Mouse (Mus musculus) limb, embryonic 10.5 days (tissue): Measurements from ENCODE around the gene Bbx. TPM values are rescaled to one million over a fixed set of nuclear protein-coding genes. Genes with fewer than 3 reads are reported as not detected.

ENCODE experiments used
- DNase-seq: peaks from one replicate; pipeline ENCODE4 v3.0.0-alpha.2; 2017; ENCODE audit warnings: low spot score
- H3K27ac ChIP-seq: fragments of 300-500 bp; sonication (generic); 2 replicates; pipeline ENCODE4 v1.5.1; 2016; ENCODE audit warnings: mild to moderate bottlenecking
- H3K27me3 ChIP-seq: fragments of 300-500 bp; sonication (generic); 2 replicates; pipeline ENCODE4 v1.6.1; 2016; ENCODE audit warnings: low read depth, mild to moderate bottlenecking; ENCODE audit not compliant: poor library complexity, severe bottlenecking
- H3K36me3 ChIP-seq: fragments of 300-500 bp; sonication (generic); 2 replicates; pipeline ENCODE4 v1.6.1; 2016; ENCODE audit warnings: mild to moderate bottlenecking, moderate library complexity
- H3K4me1 ChIP-seq: fragments of 300-500 bp; sonication (generic); 2 replicates; pipeline ENCODE4 v1.6.1; 2016
- H3K4me3 ChIP-seq: fragments of 300-500 bp; sonication (generic); 2 replicates; pipeline ENCODE4 v1.5.1; 2016; ENCODE audit warnings: mild to moderate bottlenecking, moderate library complexity
- H3K9me3 ChIP-seq: fragments of 300-500 bp; sonication (generic); replicated peaks from 2 replicates; pipeline ENCODE4 v1.6.1; 2016; ENCODE audit warnings: mild to moderate bottlenecking
- WGBS: fragments of 180-500 bp; shearing (Covaris S2); methylation state at CpG from one replicate; pipeline ENCODE4 v1.1.7; 2016; 5-methylcytosine and 5-hydroxymethylcytosine counted together
- polyA plus RNA-seq: library from polyadenylated mRNA; unstranded; fragments of >200 nt; fragmentation: Nextera tagmentation; extraction: Ambion mirVana; gene quantifications from 2 replicates; pipeline ENCODE4 v1.2.1, GENCODE M21; 2016

Gene Bbx
- polyA plus RNA-seq, 1 experiment from 2014 or later: 42.2 TPM

- WGBS: 90% methylated on average over 2 of the region's 2 CpGs
Measured at GRCm38 (mm10) chr16:50329684-50330083, 102.5 kb downstream of the Bbx start.

DNA sequence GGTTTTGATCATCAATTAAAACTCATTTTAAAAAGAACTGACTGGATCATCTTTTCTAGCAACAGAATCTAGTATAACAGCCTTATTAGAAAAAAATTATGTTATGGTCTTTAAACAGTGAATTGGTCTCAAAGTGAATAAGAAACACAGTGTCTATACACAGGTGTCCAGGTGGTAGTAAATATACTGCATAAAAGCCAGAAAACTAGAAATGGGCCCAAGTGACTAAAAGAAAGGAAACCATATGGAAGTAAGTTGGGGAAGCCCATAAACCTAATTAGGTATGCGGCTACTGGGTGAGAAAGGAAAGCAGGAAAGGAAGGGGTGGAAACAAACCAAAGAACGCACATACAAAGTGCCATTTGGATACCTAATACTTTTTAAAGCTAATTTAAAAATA, 107.4 kb downstream of the Bbx start:
- H3K4me1 ChIP-seq: no peaks in the 10 kb centered on the region
- no peaks in the 10 kb centered on the region for H3K27me3 ChIP-seq
- 82% methylated on average over 2 of the region's 2 CpGs for WGBS
- H3K36me3 ChIP-seq: 0 out of 2 replicates have a peak, but pooled peaks cover 2% of the 10 kb centered on the region
- no peaks in the 10 kb centered on the region for H3K9me3 ChIP-seq
- DNase-seq: no peak
- no peak overlapping the region for H3K27ac ChIP-seq
- no peak overlapping the region for H3K4me3 ChIP-seq

More at GRCm38 (mm10) chr16:50329684-50330083, 102.5 kb downstream of the Bbx start:
- Histone ChIP-seq H3K4me1 (no peaks in the 10 kb centered on the region), H3K36me3 (0 out of 2 replicates have a peak, but pooled peaks cover 2% of the 10 kb centered on the region), H3K27ac (no peak overlapping the region), H3K9me3 (no peaks in the 10 kb centered on the region), H3K27me3 (no peaks in the 10 kb centered on the region), H3K4me3 (no peak overlapping the region)
- DNase-seq: no peak

DNA sequence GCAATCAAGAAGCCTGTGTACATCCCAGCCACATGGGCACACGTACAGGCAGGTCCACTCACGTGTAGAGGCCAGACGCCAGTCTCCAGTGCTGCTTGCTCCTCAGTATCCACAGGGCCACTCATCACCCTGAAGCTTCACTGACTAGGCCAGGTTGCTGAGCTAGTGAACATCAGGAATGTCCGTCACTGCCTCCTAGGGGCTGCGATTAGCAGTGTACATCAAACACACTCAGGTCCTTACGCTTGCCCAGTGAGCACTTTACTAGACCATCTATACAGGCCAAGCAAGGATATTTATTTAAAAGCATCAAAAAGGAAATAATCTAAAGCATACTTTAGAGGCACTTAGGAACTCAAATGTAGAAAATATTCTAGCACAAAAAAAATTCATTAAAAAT, 107.9 kb downstream of the Bbx start:
- 90% methylated on average over 6 of the region's 6 CpGs for WGBS
- Histone ChIP-seq H3K27me3 (no peaks in the 10 kb centered on the region), H3K4me1 (no peaks in the 10 kb centered on the region), H3K4me3 (no peak overlapping the region), H3K9me3 (no peaks in the 10 kb centered on the region), H3K27ac (no peak overlapping the region), H3K36me3 (0 out of 2 replicates have a peak, but pooled peaks cover 2% of the 10 kb centered on the region)
- DNase-seq: no peak

- no peaks in the 10 kb centered on the region for H3K27me3 ChIP-seq
- H3K4me3 ChIP-seq: no peak overlapping the region
- H3K4me1 ChIP-seq: no peaks in the 10 kb centered on the region
- no peak overlapping the region for H3K27ac ChIP-seq
- DNase-seq: no peak
- no peaks in the 10 kb centered on the region for H3K36me3 ChIP-seq
- no peaks in the 10 kb centered on the region for H3K9me3 ChIP-seq
- 91% methylated on average over 3 of the region's 3 CpGs for WGBS
Measured at GRCm38 (mm10) chr16:50321368-50321767, 110.8 kb downstream of the Bbx start.

DNA sequence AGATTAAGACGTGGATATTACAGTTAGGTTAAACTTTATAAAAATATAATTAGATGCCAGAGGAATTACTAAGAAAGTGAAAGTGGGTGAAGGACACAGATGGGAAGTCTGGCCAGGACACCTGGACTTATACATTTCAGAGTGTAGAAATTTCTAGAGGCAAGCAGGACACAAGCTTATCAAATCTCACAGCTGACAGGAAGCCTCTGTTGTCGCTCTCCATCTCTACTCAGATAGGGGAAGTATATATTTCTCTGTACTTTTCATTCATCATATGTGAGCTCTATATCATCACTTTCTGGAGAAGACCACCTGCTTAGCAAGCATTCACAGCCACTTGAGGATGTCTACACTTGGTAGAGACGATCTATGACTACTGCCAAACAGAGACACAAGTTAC, 113.9 kb downstream of the Bbx start:
- H3K27ac ChIP-seq: no peak overlapping the region
- no peak for DNase-seq
- H3K9me3 ChIP-seq: no peaks in the 10 kb centered on the region
- no peak overlapping the region for H3K4me3 ChIP-seq
- H3K36me3 ChIP-seq: no peaks in the 10 kb centered on the region
- 90% methylated on average over 3 of the region's 3 CpGs for WGBS
- H3K27me3 ChIP-seq: no peaks in the 10 kb centered on the region
- H3K4me1 ChIP-seq: no peaks in the 10 kb centered on the region

GRCm38 (mm10) chr16:50315349-50315969, 116.7 kb downstream of the Bbx start:
- WGBS: 87% methylated on average over 1 of the region's 1 CpGs
- Histone ChIP-seq H3K27me3 (no peaks in the 10 kb centered on the region), H3K4me1 (no peaks in the 10 kb centered on the region), H3K4me3 (no peak overlapping the region), H3K9me3 (no peaks in the 10 kb centered on the region), H3K36me3 (no peaks in the 10 kb centered on the region), H3K27ac (no peak overlapping the region)
- DNase-seq: no peak

DNA sequence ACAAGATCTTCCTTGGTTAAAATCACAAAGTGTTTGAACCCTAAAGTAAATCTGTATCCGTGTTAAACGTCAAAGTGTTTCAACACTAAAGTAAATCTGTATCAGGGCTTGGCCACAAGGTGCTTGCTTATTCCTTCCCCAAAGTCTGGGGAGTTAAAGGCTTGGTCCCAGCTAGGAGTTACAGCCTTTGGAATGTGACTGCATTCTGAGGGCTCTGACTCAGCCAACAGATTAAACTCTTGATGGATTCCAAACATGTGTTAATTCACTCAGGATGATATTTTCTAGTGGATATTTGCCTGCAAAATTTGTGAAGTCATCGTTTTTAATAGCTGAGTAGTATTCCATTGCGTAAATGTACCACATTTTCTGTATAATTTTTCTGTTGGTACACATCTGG, 120.6 kb downstream of the Bbx start:
- Histone ChIP-seq H3K4me1 (no peaks in the 10 kb centered on the region), H3K36me3 (no peaks in the 10 kb centered on the region), H3K9me3 (no peaks in the 10 kb centered on the region), H3K4me3 (no peak overlapping the region), H3K27me3 (no peaks in the 10 kb centered on the region), H3K27ac (no peak overlapping the region)
- DNase-seq: no peak
- WGBS: 94% methylated on average over 4 of the region's 4 CpGs

DNA sequence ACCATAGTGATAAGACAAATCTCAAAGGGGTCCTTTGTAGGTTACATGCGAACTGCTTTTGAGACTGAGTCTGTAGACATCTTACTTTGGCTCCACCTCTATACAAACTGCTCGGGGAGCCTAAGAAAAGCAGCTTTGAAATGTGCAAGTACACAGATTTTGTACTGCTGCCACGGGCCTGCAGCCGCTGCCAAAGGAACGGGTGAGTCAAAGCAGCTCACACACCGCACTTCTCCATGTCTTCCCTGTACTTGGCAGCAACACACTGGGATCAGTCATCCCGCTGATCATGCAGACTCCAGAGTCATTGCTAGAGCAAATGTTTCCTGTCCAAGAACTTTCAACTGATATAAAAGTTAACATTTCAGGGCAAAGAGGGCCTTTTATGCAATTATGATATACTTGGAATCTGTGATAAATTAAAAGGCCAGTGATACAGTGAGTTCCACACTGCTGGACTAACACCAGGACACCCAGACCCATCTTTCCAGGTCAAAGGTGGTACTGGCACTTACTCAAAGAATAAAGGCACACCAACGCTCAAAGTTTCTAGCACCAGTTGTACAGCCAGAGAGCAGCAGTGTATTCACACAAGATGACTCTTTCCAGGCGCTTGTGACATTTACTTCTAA, 122.7 kb downstream of the Bbx start:
- Histone ChIP-seq H3K4me3 (no peak overlapping the region), H3K27me3 (no peaks in the 10 kb centered on the region), H3K4me1 (no peaks in the 10 kb centered on the region), H3K36me3 (no peaks in the 10 kb centered on the region), H3K27ac (no peak overlapping the region), H3K9me3 (no peaks in the 10 kb centered on the region)
- 90% methylated on average over 9 of the region's 9 CpGs for WGBS
- DNase-seq: no peak

DNA sequence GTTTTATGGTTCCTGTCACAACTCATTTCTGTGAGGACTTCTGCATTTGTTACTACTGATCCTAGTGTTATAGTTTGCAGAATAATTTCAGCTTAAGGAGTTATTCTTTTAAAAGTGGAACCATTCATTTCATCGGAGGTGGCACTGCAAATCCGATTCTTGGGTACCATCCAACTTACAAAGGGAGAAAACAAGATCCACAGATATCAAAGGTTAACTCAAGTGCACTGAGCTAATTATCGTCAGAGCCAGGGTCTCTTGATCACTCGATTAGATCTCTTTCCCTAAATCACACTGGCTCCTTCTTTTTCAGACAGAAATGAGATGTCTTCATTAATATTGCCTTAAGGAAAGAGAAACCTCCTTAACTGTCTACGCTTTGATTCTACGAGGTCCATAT, 123.9 kb downstream of the Bbx start:
- Histone ChIP-seq H3K36me3 (no peaks in the 10 kb centered on the region), H3K27ac (no peak overlapping the region), H3K4me3 (no peak overlapping the region), H3K4me1 (no peaks in the 10 kb centered on the region), H3K9me3 (no peaks in the 10 kb centered on the region), H3K27me3 (no peaks in the 10 kb centered on the region)
- no peak for DNase-seq
- WGBS: 86% methylated on average over 6 of the region's 6 CpGs

DNA sequence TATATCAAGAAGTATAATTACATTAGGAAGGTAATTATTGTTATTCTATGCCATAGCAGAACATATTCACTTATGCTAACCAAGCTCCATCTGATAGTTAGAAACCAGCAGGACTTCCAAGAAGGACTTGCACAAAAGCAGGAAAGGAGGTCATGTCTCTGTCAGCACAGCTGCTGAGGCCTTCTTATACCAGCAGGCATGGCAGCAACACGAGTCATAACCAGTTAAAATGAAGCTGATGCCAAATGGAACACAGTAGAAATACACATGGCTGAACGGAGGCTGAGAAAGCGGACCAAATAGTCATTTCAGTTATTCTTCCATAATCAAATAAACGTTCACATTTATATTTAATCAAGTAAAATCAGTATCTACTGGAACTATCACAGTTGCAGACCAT, 125.0 kb downstream of the Bbx start:
- Histone ChIP-seq H3K9me3 (no peaks in the 10 kb centered on the region), H3K27me3 (no peaks in the 10 kb centered on the region), H3K27ac (no peak overlapping the region), H3K4me3 (no peak overlapping the region), H3K4me1 (no peaks in the 10 kb centered on the region), H3K36me3 (no peaks in the 10 kb centered on the region)
- WGBS: 89% methylated on average over 4 of the region's 4 CpGs
- DNase-seq: no peak

GRCm38 (mm10) chr16:50306727-50307126, 125.5 kb downstream of the Bbx start:
- DNase-seq: no peak
- Histone ChIP-seq H3K27me3 (no peaks in the 10 kb centered on the region), H3K36me3 (no peaks in the 10 kb centered on the region), H3K27ac (no peak overlapping the region), H3K4me3 (no peak overlapping the region), H3K9me3 (no peaks in the 10 kb centered on the region), H3K4me1 (no peaks in the 10 kb centered on the region)

DNA sequence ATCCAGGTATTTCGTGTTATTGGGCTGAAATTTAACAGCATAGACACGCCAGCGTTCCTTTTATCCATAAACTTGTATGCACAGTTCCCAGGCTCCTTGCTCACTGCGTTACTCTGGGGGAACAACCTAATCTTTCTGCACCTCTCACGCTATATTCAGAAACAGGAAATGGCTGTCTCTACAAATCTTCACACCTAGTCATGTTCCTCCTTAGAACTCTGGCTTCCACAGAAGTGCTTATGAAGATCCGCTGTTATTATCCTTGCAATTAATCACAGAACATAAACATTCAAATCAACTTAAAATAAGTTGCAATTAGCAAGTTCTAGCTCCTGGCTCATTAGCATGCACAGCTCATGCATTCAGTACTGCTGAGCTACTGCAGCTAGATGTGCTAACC, 127.0 kb downstream of the Bbx start:
- no peak overlapping the region for H3K27ac ChIP-seq
- no peaks in the 10 kb centered on the region for H3K9me3 ChIP-seq
- no peaks in the 10 kb centered on the region for H3K27me3 ChIP-seq
- WGBS: 82% methylated on average over 6 of the region's 6 CpGs
- DNase-seq: no peak
- no peak overlapping the region for H3K4me3 ChIP-seq
- H3K4me1 ChIP-seq: no peaks in the 10 kb centered on the region
- no peaks in the 10 kb centered on the region for H3K36me3 ChIP-seq

DNA sequence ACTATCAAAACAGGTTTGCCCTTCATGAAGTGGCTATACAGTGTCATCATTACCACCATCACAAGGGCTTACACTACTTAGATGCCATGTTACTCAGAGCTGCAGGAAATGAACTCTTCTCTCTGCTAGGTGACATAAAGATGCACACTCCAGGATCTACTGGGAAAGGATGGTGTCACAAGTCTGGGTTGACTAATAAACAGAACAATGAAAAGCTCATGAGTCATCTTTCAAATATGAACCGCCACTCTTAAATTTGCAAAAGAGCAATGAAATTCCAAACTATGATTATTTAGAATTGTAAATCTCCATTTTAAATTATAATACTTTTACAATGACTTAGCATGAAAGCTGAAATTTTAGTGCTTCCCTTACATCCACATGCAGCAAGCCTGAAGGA, 129.6 kb downstream of the Bbx start:
- H3K9me3 ChIP-seq: no peaks in the 10 kb centered on the region
- no peak overlapping the region for H3K27ac ChIP-seq
- no peak for DNase-seq
- 88% methylated on average over 1 of the region's 1 CpGs for WGBS
- H3K36me3 ChIP-seq: no peaks in the 10 kb centered on the region
- peaks cover 10% of the 10 kb centered on the region for H3K4me1 ChIP-seq
- no peak overlapping the region for H3K4me3 ChIP-seq
- no peaks in the 10 kb centered on the region for H3K27me3 ChIP-seq
